Mouse (Mus musculus) midbrain, embryonic 14.5 days (tissue): ENCODE measurements around the gene Gpank1. TPM values are rescaled to one million over a fixed set of nuclear protein-coding genes. Genes with fewer than 3 reads are reported as not detected.

Experiments
- ATAC-seq: fragments of 200-750 bp; cut with Nextera tagmentation; 2 replicates; pipeline ENCODE4 v1.8.0; 2017; ENCODE audit warnings: moderate number of reproducible peaks, moderate library complexity; ENCODE audit not compliant: low FRiP score, low TSS enrichment
- DNase-seq: peaks from one replicate; pipeline ENCODE4 v3.0.0-alpha.2; 2015
- H3K27ac ChIP-seq: fragments of 300-500 bp; sonication (generic); replicated peaks from 2 replicates; pipeline ENCODE4 v1.5.1; 2014; ENCODE audit warnings: mild to moderate bottlenecking, low read depth, low read length, moderate library complexity
- H3K27me3 ChIP-seq: fragments of 300-500 bp; sonication (generic); 2 replicates; pipeline ENCODE4 v1.6.1; 2014; ENCODE audit warnings: low read length, control low read depth, mixed read lengths; ENCODE audit not compliant: control insufficient read depth, insufficient read depth
- H3K36me3 ChIP-seq: fragments of 300-500 bp; sonication (generic); 2 replicates; pipeline ENCODE4 v1.6.1; 2014; ENCODE audit warnings: low read length, control low read depth; ENCODE audit not compliant: control insufficient read depth, insufficient read depth
- H3K4me1 ChIP-seq: fragments of 300-500 bp; sonication (generic); 2 replicates; pipeline ENCODE4 v1.6.1; 2014; ENCODE audit warnings: mild to moderate bottlenecking, antibody characterized with exemption, low read length, control low read depth; ENCODE audit not compliant: control insufficient read depth, insufficient read depth
- H3K4me2 ChIP-seq: fragments of 300-500 bp; sonication (generic); 2 replicates; pipeline ENCODE4 v1.6.1; 2014; ENCODE audit warnings: mild to moderate bottlenecking, low read length, moderate library complexity
- H3K4me3 ChIP-seq: fragments of 300-500 bp; sonication (generic); replicated peaks from 2 replicates; pipeline ENCODE4 v1.5.1; 2014; ENCODE audit warnings: low read depth, low read length
- H3K9ac ChIP-seq: fragments of 300-500 bp; sonication (generic); replicated peaks from 2 replicates; pipeline ENCODE4 v1.6.1; 2014; ENCODE audit warnings: mild to moderate bottlenecking, low read length, moderate library complexity
- H3K9me3 ChIP-seq: fragments of 300-500 bp; sonication (generic); 2 replicates; pipeline ENCODE4 v1.6.1; 2016; ENCODE audit warnings: low read length, control low read depth, mixed read lengths; ENCODE audit not compliant: control insufficient read depth
- WGBS: fragments of 180-500 bp; shearing (Covaris S2); extraction: QIAGEN DNeasy Blood & Tissue Kit; methylation state at CpG from one replicate; pipeline ENCODE4 v1.1.7; 2014; 5-methylcytosine and 5-hydroxymethylcytosine counted together
- polyA plus RNA-seq: library from polyadenylated mRNA; unstranded; fragments of >200 nt; fragmentation: Nextera tagmentation; extraction: Ambion mirVana; gene quantifications from 2 replicates; pipeline ENCODE4 v1.2.1, GENCODE M21; 2014

Gene Gpank1
- polyA plus RNA-seq, 1 experiment from 2014 or later: 24.2 TPM

GRCm38 (mm10) chr17:35172445-35173234 lies 51.4 kb downstream of the Gpank1 start:
- no peak overlapping the region for H3K4me3 ChIP-seq
- no peaks in the 10 kb centered on the region for H3K27me3 ChIP-seq
- no peak overlapping the region for H3K4me2 ChIP-seq
- ATAC-seq (no peak), DNase-seq (no peak)
- no peaks in the 10 kb centered on the region for H3K9me3 ChIP-seq
- 0 out of 2 replicates have a peak overlapping the region, but pooled peaks have one; percentile 9 for H3K9ac ChIP-seq
- H3K36me3 ChIP-seq: no peaks in the 10 kb centered on the region
- no peak overlapping the region for H3K27ac ChIP-seq
- no peaks in the 10 kb centered on the region for H3K4me1 ChIP-seq
- 70% methylated on average over 11 of the region's 11 CpGs for WGBS

GRCm38 (mm10) chr17:35173329-35173728 lies 52.1 kb downstream of the Gpank1 start:
- Histone ChIP-seq H3K4me3 (no peak overlapping the region), H3K36me3 (no peaks in the 10 kb centered on the region), H3K9me3 (no peaks in the 10 kb centered on the region), H3K4me2 (no peak overlapping the region), H3K27me3 (no peaks in the 10 kb centered on the region), H3K9ac (0 out of 2 replicates have a peak overlapping the region, but pooled peaks have one; percentile 9), H3K27ac (no peak overlapping the region), H3K4me1 (no peaks in the 10 kb centered on the region)
- WGBS: 63% methylated on average over 3 of the region's 3 CpGs
- no peak for ATAC-seq
- DNase-seq: no peak

Other genes with a start within 250 kb of the Gpank1 start
- 3.0 and 6.8 TPM in 2 replicates for gene Zbtb12, start 242.0 kb upstream of the Gpank1 start, polyA plus RNA-seq
- gene Gm20547, start 239.4 kb upstream of the Gpank1 start, polyA plus RNA-seq: not detected in 2 replicates
- 2.1 and 3.6 TPM in 2 replicates for gene C2, start 223.2 kb upstream of the Gpank1 start, polyA plus RNA-seq
- 91.6 and 97.0 TPM in 2 replicates for gene Ehmt2, start 223.0 kb upstream of the Gpank1 start, polyA plus RNA-seq
- gene Slc44a4, start 207.0 kb upstream of the Gpank1 start, polyA plus RNA-seq: not detected in 2 replicates
- 25.1 and 28.2 TPM in 2 replicates for gene Neu1, start 190.2 kb upstream of the Gpank1 start, polyA plus RNA-seq
- 0.17 and 0.53 TPM in 2 replicates for gene Hspa1b, start 162.2 kb upstream of the Gpank1 start, polyA plus RNA-seq
- gene Gm20481, start 151.5 kb upstream of the Gpank1 start, polyA plus RNA-seq: 1.1 and 2.3 TPM in 2 replicates
- 5.6 and 8.1 TPM in 2 replicates for gene Hspa1a, start 149.3 kb upstream of the Gpank1 start, polyA plus RNA-seq
- 1.6 and 2.3 TPM in 2 replicates for gene Hspa1l, start 148.8 kb upstream of the Gpank1 start, polyA plus RNA-seq
- 103 and 110 TPM in 2 replicates for gene Lsm2, start 139.6 kb upstream of the Gpank1 start, polyA plus RNA-seq
- gene Vars, start 120.5 kb upstream of the Gpank1 start, polyA plus RNA-seq: 43.4 and 51.1 TPM in 2 replicates
- 0.12 and 0.16 TPM in 2 replicates for gene Vwa7, start 104.9 kb upstream of the Gpank1 start, polyA plus RNA-seq
- 2.0 and 2.2 TPM in 2 replicates for gene Sapcd1, start 93.4 kb upstream of the Gpank1 start, polyA plus RNA-seq
- 2.1 and 2.8 TPM in 2 replicates for gene Msh5, start 74.7 kb upstream of the Gpank1 start, polyA plus RNA-seq
- 17.7 and 22.8 TPM in 2 replicates for gene Clic1, start 71.5 kb upstream of the Gpank1 start, polyA plus RNA-seq
- gene Ddah2, start 62.4 kb upstream of the Gpank1 start, polyA plus RNA-seq: 375 and 392 TPM in 2 replicates
- not detected in 2 replicates for gene Ly6g6c, start 56.1 kb upstream of the Gpank1 start, polyA plus RNA-seq
- 0.11 and 0.21 TPM in 2 replicates for gene Mpig6b, start 55.3 kb upstream of the Gpank1 start, polyA plus RNA-seq
- gene Ly6g6e, start 44.6 kb upstream of the Gpank1 start, polyA plus RNA-seq: 0.62 TPM in 1 of 2 replicates, not detected in the other
- gene Ly6g6d, start 43.4 kb upstream of the Gpank1 start, polyA plus RNA-seq: 0.78 and 1.5 TPM in 2 replicates
- gene Ly6g6f, start 35.8 kb upstream of the Gpank1 start, polyA plus RNA-seq: not detected in 2 replicates
- 79.4 and 86.0 TPM in 2 replicates for gene Abhd16a, start 32.2 kb upstream of the Gpank1 start, polyA plus RNA-seq
- not detected in 2 replicates for gene Ly6g5c, start 13.2 kb upstream of the Gpank1 start, polyA plus RNA-seq
- 1.3 TPM in 2 replicates for gene Ly6g5b, start 6.0 kb upstream of the Gpank1 start, polyA plus RNA-seq
- gene Csnk2b, start 598 bp downstream of the Gpank1 start, polyA plus RNA-seq: 328 and 334 TPM in 2 replicates
- gene D17H6S53E, start 4.9 kb downstream of the Gpank1 start, polyA plus RNA-seq: 6.0 and 6.8 TPM in 2 replicates
- gene Apom, start 10.6 kb downstream of the Gpank1 start, polyA plus RNA-seq: 0.57 TPM in 1 of 2 replicates, not detected in the other
- 122 and 136 TPM in 2 replicates for gene Bag6, start 13.7 kb downstream of the Gpank1 start, polyA plus RNA-seq
- 191 and 194 TPM in 2 replicates for gene Prrc2a, start 43.4 kb downstream of the Gpank1 start, polyA plus RNA-seq
- gene Aif1, start 54.6 kb downstream of the Gpank1 start, polyA plus RNA-seq: 3.3 and 8.8 TPM in 2 replicates
- 3.8 and 9.0 TPM in 2 replicates for gene Lst1, start 67.0 kb downstream of the Gpank1 start, polyA plus RNA-seq
- gene Ltb, start 73.0 kb downstream of the Gpank1 start, polyA plus RNA-seq: 0.74 and 0.84 TPM in 2 replicates
- gene Tnf, start 80.6 kb downstream of the Gpank1 start, polyA plus RNA-seq: not detected in 2 replicates
- gene Lta, start 83.9 kb downstream of the Gpank1 start, polyA plus RNA-seq: 0.20 and 0.73 TPM in 2 replicates
- not detected in 2 replicates for gene Gm16181, start 99.4 kb downstream of the Gpank1 start, polyA plus RNA-seq
- 78.1 and 99.0 TPM in 2 replicates for gene Atp6v1g2, start 112.2 kb downstream of the Gpank1 start, polyA plus RNA-seq
- gene Nfkbil1, start 114.3 kb downstream of the Gpank1 start, polyA plus RNA-seq: 3.8 and 7.3 TPM in 2 replicates
- 386 and 390 TPM in 2 replicates for gene Ddx39b, start 120.3 kb downstream of the Gpank1 start, polyA plus RNA-seq
- gene H2-D1, start 141.3 kb downstream of the Gpank1 start, polyA plus RNA-seq: 68.5 and 74.3 TPM in 2 replicates
- 0.16 TPM in 1 of 2 replicates, not detected in the other for gene H2-Q1, start 198.9 kb downstream of the Gpank1 start, polyA plus RNA-seq
- gene H2-Q2, start 220.8 kb downstream of the Gpank1 start, polyA plus RNA-seq: 1.5 and 1.8 TPM in 2 replicates